Mouse (Mus musculus) midbrain, embryonic 16.5 days (tissue): ENCODE results near the gene Ahnak. TPM values are rescaled to one million over a fixed set of nuclear protein-coding genes. Genes with fewer than 3 reads are reported as not detected.
"Not testable (repeated sequence)": the region's sequence is repeated elsewhere in the genome, so short reads cannot be mapped to it uniquely, and the experiment has no call there.

Source experiments
- ATAC-seq: fragments of 200-750 bp; cut with Nextera tagmentation; 2 replicates; pipeline ENCODE4 v1.8.0; 2017; ENCODE audit warnings: moderate TSS enrichment
- H3K27ac ChIP-seq: fragments of 300-500 bp; sonication (generic); 2 replicates; pipeline ENCODE4 v1.5.1; 2014; ENCODE audit warnings: mild to moderate bottlenecking, low read length, mixed read lengths
- H3K27me3 ChIP-seq: fragments of 300-500 bp; sonication (generic); 2 replicates; pipeline ENCODE4 v1.6.1; 2014; ENCODE audit warnings: low read depth, low read length, mixed read lengths; ENCODE audit not compliant: control insufficient read depth, insufficient read depth
- H3K36me3 ChIP-seq: fragments of 300-500 bp; sonication (generic); 2 replicates; pipeline ENCODE4 v1.6.1; 2014; ENCODE audit warnings: mild to moderate bottlenecking, low read length, moderate library complexity, mixed read lengths; ENCODE audit not compliant: control insufficient read depth, insufficient read depth
- H3K4me1 ChIP-seq: fragments of 300-500 bp; sonication (generic); 2 replicates; pipeline ENCODE4 v1.6.1; 2014; ENCODE audit warnings: mild to moderate bottlenecking, low read length, mixed read lengths; ENCODE audit not compliant: control insufficient read depth, insufficient read depth
- H3K4me2 ChIP-seq: fragments of 300-500 bp; sonication (generic); 2 replicates; pipeline ENCODE4 v1.6.1; 2014; ENCODE audit warnings: mild to moderate bottlenecking, low read length, mixed read lengths
- H3K4me3 ChIP-seq: fragments of 300-500 bp; sonication (generic); 2 replicates; pipeline ENCODE4 v1.5.1; 2014; ENCODE audit warnings: low read depth, mild to moderate bottlenecking, low read length, moderate library complexity, mixed read lengths
- H3K9ac ChIP-seq: fragments of 300-500 bp; sonication (generic); 2 replicates; pipeline ENCODE4 v1.6.1; 2014; ENCODE audit warnings: low read depth, low read length, mixed read lengths
- H3K9me3 ChIP-seq: fragments of 300-500 bp; sonication (generic); replicated peaks from 2 replicates; pipeline ENCODE4 v1.6.1; 2014; ENCODE audit warnings: mild to moderate bottlenecking, low read length, mixed read lengths; ENCODE audit not compliant: control insufficient read depth, poor library complexity, severe bottlenecking
- WGBS: fragments of 180-500 bp; shearing (Covaris S2); extraction: QIAGEN DNeasy Blood & Tissue Kit; methylation state at CpG from one replicate; pipeline ENCODE4 v1.1.7; 2014; 5-methylcytosine and 5-hydroxymethylcytosine counted together
- polyA plus RNA-seq: library from polyadenylated mRNA; unstranded; fragments of >200 nt; fragmentation: Nextera tagmentation; extraction: Ambion mirVana; gene quantifications from 2 replicates; pipeline ENCODE4 v1.2.1, GENCODE M21; 2015

The Ahnak gene
- polyA plus RNA-seq, 1 experiment from 2014 or later: 2.7 TPM

DNA sequence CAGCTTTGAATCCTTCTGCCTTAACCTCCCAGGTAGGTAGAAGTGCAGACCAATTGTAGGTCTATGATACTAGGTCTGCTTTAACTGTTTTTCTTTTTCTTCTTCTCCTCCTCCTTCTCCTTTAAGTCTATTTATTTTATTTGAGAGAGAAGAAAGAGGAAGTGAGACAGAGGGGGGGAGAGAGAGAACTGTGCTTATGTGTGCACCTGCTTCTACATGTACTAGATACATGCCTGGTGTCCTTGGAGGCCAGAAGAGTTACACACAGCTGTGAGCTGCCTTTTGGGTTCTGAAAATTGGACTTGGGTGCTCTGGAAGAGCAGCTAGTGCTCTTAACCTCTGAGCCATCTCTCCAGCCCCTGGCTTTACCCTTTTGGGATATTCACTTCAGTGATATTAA is 52.0 kb downstream of the Ahnak start:
- no peaks in the 10 kb centered on the region for H3K9me3 ChIP-seq
- H3K4me3 ChIP-seq: no peak overlapping the region
- H3K4me1 ChIP-seq: no peaks in the 10 kb centered on the region
- H3K27me3 ChIP-seq: no peaks in the 10 kb centered on the region
- H3K27ac ChIP-seq: no peak overlapping the region
- ATAC-seq: no peak
- H3K4me2 ChIP-seq: no peak overlapping the region
- no peaks in the 10 kb centered on the region for H3K36me3 ChIP-seq
- no peak overlapping the region for H3K9ac ChIP-seq

DNA sequence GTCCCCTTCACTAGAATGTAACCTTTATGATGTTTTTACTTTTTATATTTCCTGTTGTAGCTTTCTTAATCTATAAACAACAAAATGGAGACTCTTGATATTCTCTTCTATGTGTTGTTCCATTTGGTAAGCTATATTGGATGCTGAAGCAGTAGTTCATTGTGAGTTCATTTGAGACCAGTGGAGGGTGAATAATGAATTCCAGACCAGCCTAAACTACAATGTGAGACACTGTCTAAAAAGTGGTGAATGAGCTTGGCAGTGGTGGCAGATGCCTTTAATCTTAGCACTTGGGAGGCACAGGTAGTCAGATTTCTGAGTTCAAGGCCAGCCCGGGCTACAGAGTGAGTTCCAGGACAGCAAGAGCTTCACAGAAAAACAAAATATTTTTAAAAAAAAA is 54.0 kb downstream of the Ahnak start:
- Histone ChIP-seq H3K36me3 (no peaks in the 10 kb centered on the region), H3K27me3 (no peaks in the 10 kb centered on the region), H3K4me2 (no peak overlapping the region), H3K9me3 (no peaks in the 10 kb centered on the region), H3K4me3 (no peak overlapping the region), H3K27ac (no peak overlapping the region), H3K4me1 (no peaks in the 10 kb centered on the region), H3K9ac (no peak overlapping the region)
- no peak for ATAC-seq
- WGBS: 91% methylated on average over 1 of the region's 1 CpGs

DNA sequence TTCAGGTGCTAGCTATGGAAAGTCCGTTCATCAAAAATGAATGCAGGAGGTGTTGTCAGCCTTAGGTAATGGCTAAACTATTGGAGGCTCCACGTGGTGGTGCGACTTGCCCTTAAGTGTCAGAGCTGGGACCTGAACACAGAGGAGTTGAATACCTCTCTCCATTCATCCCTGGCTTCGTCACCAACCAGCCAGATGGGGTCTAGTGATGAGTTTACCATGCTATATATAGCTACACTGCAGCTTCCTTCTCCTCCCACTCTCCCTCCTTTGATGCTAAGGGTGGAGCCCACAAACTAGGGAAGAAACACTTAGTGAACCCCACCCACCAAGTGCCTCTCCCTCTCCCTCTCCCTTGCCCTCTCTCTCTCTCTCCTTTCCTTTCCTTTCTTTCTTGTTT is 55.2 kb downstream of the Ahnak start:
- WGBS: 82% methylated on average over 4 of the region's 4 CpGs
- H3K27me3 ChIP-seq: no peaks in the 10 kb centered on the region
- H3K9me3 ChIP-seq: no peaks in the 10 kb centered on the region
- H3K4me2 ChIP-seq: no peak overlapping the region
- no peak overlapping the region for H3K4me3 ChIP-seq
- ATAC-seq: no peak
- no peaks in the 10 kb centered on the region for H3K36me3 ChIP-seq
- no peak overlapping the region for H3K27ac ChIP-seq
- H3K9ac ChIP-seq: no peak overlapping the region
- no peaks in the 10 kb centered on the region for H3K4me1 ChIP-seq

DNA sequence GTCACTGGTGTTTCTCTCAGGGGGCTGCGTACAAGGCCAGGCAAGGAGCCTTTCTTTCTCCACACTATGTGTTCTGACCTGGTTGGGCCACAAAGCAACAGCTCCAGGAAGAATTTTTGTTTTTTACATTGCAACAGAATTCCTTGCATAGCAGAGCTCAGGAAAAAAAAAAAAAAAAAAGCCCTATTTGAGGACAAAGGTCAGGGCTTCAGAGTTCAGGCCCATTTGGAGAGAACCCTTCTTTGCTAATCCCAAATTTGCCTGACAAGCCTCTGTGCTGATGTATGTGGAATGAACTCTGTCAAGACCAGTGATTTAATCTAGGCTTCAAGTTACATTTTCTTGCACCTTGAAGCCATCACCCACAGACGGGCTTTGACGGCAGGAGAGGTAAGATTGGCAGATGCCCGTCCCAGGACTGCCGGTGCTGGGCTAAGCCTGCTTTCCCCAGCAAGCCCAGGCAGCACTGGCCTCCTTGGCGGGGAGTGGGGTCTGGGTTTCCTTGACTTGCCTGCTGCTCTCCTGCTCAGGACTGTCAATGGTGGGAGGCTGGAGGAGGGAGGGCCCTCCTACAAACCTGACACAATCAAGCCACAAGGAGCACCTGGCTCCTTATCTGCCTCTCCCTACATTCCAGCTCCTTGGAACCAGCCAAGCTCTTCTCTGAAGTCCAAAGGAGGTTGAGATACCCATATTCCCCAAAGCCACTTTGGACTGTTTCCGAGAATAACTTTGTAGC is 58.3 kb downstream of the Ahnak start:
- Histone ChIP-seq H3K36me3 (no peaks in the 10 kb centered on the region), H3K27me3 (no peaks in the 10 kb centered on the region), H3K4me2 (no peak overlapping the region), H3K9me3 (no peaks in the 10 kb centered on the region), H3K4me3 (no peak overlapping the region), H3K4me1 (no peaks in the 10 kb centered on the region), H3K9ac (no peak overlapping the region), H3K27ac (no peak overlapping the region)
- 75% methylated on average over 7 of the region's 7 CpGs for WGBS
- ATAC-seq: no peak

DNA sequence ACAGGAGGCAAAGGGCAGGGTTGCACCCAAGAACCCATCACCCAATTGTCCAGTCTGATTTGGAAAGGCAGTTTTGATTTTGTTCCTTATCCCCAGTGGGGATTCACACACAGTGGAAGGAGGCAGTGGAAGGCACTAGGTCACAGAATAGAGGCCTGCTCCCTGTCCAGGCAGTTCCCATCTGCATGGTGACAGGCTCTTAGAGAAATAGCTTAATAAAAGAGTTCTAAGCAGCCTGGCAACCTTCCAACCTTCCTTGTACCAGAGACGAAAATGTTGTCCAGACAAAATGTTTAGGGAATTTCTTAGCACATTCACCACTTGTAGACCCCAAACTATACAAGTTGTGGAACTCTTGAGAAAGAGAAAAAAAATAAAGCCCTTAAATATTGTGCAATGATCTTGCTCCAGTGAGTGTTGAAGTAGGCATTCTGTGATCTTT is 58.9 kb downstream of the Ahnak start:
- Histone ChIP-seq H3K27me3 (no peaks in the 10 kb centered on the region), H3K9ac (no peak overlapping the region), H3K4me2 (no peak overlapping the region), H3K4me3 (no peak overlapping the region), H3K27ac (no peak overlapping the region), H3K9me3 (no peaks in the 10 kb centered on the region), H3K36me3 (no peaks in the 10 kb centered on the region), H3K4me1 (no peaks in the 10 kb centered on the region)
- no peak for ATAC-seq
- WGBS: 39% methylated on average over 1 of the region's 1 CpGs

DNA sequence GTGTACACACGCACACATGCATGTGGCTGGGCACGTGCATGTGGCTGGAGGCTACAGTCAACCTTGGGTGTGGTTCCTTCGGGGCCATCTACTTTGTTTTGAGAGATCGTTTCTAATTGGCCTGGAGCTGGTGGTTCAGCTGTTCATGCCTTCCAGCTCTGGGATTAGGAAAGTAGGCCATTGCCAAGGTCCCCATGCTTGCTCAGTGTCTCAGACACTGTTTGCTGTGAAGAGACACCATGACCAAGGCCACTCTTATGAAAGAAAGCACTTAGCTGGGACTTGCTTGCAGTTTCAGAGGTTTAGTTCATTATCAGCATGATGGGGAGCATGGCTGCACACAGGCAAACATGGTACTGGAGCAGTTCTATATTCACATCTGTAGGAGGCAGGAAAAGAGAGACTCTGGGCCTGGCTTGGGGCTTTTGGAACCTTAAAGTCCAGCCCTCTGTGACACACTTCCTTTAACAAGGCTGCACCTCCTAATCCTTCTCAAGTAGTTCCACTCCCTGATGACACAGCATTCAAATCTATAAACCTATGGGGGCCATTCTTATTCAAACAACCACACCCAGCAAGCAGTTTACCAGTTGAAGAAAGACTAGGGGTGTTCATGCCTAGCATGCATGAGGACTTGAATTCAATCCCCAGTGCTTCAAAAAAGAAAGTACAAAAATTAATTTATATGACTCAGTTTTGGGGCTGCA is 60.0 kb downstream of the Ahnak start:
- Histone ChIP-seq H3K9ac (no peak overlapping the region), H3K27me3 (no peaks in the 10 kb centered on the region), H3K36me3 (no peaks in the 10 kb centered on the region), H3K27ac (no peak overlapping the region), H3K9me3 (no peaks in the 10 kb centered on the region), H3K4me1 (no peaks in the 10 kb centered on the region), H3K4me2 (no peak overlapping the region), H3K4me3 (no peak overlapping the region)
- ATAC-seq: no peak
- 84% methylated on average over 4 of the region's 4 CpGs for WGBS

DNA sequence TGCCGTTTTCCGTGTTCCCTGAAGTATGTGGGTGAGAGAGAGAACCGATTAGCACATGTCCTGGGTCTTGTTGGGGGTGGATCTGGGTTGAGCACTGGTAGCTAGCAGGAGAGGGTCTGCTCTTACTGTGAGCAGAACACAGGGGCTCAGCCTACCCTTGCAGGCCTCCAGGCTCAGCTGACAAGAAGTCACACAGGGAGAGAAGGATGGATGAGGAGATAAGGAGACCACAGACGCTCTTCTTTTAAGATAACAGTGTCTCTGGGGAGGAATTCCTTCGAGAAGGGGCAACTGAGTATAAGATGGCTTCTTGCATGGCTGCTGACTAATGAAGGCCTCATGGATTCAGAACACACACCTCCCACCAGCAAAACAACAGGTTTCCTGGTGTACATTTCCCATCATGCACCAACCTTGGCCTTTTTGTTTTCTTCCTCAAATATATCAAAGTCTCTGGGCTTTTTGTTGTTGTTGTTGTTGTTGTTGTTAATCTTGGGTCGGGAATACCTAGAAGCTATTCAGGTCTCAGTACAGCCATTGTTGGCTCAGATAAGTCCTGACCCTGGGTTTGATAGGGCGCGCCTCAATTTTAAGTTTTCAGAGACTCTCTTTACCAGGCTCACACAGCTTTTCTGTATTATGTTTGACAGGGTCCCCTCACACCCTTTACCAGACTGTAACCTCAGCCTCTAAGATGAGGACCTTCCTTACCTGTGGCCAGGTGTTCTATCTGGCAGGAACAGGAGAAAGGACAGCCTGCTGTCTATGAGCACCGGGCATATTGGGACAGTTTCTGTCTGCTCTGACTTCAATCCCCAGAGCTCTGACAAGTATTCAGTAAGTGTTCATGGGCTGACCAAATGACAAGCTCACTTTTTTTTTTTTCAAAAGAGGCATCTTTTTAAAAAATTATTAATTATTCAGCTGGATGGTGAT is 61.5 kb downstream of the Ahnak start:
- 86% methylated on average over 9 of the region's 9 CpGs for WGBS
- no peak overlapping the region for H3K4me2 ChIP-seq
- no peak for ATAC-seq

DNA sequence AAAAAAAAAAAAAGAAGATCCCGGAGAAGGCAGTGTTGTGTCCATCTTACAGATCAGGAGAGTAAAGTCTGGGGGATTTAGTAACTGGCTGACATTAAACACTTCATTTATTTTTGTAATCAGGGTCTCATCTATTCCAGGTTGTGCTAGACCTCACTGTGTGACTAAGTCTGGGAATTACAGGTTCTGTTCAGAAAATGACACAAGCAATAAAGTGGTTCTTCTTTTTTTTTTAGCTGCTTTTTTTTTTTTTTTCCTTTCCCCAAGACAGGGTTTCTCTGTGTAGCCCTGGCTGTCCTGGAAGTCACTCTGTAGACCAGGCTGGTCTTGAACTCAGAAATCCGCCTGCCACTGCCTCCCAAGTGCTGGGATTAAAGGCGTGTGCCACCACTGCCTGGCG is 62.9 kb downstream of the Ahnak start:
- not testable (repeated sequence) for H3K27ac ChIP-seq, H3K27me3 ChIP-seq, H3K4me2 ChIP-seq, H3K36me3 ChIP-seq, H3K9me3 ChIP-seq, H3K9ac ChIP-seq, ATAC-seq, H3K4me3 ChIP-seq, H3K4me1 ChIP-seq
- WGBS: 87% methylated on average over 4 of the region's 4 CpGs

More for the DNA sequence above, 61.5 kb downstream of the Ahnak start:
- Histone ChIP-seq H3K9me3 (no peaks in the 10 kb centered on the region), H3K27me3 (no peaks in the 10 kb centered on the region), H3K36me3 (no peaks in the 10 kb centered on the region), H3K4me3 (no peak overlapping the region), H3K9ac (no peak overlapping the region), H3K27ac (no peak overlapping the region), H3K4me1 (no peaks in the 10 kb centered on the region)
